Mouse (Mus musculus): ENCODE data around the gene Susd6.

Susd6 gene

DNA sequence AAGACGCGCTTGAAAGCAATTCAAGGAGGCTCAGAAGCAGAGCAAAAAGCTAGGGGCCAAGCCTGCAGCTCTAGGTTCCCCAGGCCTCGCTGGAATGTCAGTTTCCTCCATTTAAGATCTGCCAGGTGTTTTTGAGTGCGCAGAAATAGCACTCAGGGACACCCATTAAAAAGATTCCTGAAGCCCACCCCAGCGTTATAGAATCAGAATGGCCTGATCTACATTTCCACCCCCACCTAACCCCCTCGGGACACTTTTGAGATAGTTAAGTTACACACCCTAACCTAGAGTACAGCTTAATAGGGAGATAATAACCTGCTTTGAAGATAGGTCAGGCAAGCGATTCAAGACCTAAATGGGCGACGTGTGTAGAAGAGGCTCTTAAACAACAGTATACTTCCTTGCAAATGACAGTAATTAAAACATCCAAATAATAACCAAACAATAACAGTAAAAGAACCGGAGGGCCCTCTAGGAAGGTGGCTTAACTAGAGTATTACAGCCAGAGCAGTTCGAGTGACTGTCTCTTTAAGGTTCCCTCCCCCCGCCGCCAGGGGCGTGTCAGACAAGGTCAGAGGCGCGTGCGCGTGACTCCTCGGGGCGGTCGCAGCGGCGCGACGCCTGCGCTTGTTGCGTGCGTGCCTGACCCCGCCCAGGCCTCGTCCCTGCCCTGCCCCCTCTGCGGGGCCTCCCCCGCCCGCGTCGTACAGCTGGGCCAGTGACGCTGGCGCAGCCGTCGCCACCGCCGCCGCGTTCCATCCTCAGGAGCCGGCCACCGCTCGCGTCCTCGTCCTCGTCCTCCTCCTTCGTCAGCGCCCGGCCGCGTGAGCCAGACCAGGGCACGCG lies at the start of gene Susd6:
Susd6 (plus strand) TSS at position 662 of the 846 bp plus-strand sequence.
- peak; percentile 99 to 100 for DNase-seq

DNA sequence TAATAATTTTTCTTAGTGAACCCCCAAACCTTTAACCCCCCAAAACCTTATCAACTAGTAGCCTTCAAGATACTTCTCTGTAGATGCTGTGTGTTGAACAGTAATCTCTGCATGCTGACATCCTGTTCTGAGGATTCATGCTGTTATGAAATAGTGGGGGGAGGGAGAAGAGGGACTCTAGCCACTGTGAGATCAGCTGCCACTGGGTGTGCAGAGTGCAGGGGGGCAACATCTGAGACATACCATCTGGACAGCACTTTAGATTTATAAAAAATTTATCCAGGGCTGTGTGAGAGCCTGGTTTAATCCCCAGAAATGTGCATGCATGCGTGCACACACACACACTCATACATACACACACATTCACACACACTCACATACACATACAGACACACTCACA lies 45.7 kb upstream of the Susd6 start:
- DNase-seq, result no peak

DNA sequence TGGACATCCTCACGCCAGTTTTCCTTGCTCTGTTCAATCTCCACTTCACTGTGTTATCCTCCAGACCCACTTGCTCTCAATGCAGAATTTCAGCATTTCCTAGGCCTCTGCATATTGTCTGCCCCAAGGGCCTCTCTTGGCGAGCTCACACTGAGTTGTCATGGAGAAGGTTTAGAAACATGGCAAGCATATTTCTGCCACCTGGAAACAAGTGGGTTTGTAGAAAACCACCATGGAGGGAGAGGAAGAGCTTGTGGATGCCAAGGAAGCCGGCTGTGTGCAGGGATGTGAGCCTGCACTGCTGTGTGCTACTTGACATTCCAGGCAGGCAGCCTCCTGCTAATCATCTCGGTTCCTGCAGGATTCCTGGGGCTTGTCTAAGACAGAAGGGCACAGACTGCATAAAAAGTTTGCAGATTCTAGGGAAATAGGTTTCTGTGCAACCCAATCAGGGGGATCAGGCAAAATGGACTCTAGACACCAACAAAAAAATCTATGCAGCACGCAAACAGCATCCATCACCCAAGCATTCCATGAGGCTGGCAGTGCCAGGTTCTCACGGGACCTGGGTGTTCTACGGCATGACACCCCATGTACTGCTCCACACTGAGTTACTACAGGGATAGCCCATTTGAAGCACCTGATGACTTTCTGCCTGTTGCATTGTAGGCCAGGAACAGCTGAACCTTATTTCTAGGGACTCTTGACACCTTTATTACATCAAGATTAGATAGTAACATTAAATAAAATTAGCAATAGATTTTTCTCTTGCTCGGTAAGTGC lies 44.1 kb upstream of the Susd6 start:
- peak; percentile 44 to 59 for DNase-seq

DNA sequence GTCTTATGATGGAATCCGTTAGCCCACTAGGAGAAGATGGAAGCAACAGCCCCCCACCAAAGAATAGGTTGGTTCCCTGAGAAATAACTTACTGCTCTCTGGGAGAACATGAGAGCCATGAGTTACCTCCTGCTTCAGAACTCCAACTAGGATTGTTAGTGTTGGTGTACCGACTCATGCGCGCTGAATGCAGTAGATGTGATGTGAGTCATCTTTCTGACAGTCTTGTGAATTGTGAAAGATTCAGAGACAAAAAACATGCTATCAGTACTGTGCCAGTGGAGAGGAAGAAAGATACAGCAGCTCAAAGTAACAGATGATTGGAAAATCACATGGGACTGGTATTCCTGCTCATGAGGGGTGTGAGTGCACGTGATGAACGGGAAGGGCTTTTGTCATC lies 38.8 kb upstream of the Susd6 start:
- no peak for DNase-seq

DNA sequence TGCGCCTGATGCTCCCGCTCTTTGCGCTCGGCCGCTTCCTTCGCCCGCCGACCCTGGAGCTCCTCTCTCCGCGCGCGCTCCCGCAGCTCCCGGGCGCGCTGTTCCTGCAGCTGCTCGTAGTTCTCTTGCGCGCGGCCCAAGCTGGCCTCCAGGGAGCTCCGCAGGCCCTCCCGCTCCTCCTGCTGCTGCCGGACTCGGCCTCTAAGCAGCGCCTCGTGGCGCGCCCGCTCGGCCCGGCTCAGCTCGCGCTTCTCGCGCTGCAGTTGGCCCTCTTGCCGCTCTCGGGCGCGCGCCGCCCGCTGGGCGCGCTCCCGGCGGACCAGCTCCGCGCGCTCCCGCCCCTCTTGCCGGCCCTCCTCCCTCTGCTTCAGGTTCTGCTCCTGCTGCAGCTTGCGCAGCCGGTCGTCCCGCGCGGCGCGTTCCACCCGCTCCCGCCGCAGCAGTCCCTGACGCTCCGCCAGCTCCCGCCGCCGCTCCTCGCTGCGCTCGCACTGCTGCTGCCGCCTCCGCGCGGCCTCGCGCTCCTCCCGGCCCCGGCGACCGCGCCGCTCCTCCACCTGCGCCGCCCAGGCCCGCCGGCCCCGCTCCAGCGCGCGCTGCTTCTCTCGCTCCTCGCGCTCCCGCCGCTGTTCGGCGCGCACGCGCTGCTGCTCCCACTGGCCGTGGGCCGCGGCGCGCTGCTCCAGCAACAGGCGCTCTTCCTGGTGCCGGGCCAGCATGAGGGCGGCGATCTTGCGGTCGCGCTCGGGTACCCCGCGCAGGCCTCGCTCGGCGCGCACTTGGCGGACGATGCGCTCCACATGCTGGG lies 32.4 kb upstream of the Susd6 start:
- peak; percentile 69 to 72 for DNase-seq

- peak; percentile 47 to 54 for DNase-seq
These were observed 31.5 kb upstream of the Susd6 start for GRCm38 (mm10) chr12:80758559-80759386.

DNA sequence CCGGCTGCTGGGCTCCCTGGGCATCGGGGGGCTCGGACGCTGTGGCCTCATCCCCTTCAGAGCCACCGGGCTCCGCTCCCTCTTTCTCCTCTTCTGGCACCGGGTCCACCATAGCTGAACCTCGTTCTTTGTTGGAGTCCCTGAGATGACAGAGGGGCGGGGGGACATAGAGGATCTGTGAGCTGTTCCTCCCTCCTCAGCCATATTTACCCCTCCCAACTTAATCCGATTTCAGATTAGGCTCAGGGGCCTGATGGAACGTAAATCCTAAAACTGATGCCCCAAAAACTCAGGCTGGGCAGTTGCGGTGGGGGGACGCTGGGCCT lies 31.0 kb upstream of the Susd6 start:
- no peak for DNase-seq

DNA sequence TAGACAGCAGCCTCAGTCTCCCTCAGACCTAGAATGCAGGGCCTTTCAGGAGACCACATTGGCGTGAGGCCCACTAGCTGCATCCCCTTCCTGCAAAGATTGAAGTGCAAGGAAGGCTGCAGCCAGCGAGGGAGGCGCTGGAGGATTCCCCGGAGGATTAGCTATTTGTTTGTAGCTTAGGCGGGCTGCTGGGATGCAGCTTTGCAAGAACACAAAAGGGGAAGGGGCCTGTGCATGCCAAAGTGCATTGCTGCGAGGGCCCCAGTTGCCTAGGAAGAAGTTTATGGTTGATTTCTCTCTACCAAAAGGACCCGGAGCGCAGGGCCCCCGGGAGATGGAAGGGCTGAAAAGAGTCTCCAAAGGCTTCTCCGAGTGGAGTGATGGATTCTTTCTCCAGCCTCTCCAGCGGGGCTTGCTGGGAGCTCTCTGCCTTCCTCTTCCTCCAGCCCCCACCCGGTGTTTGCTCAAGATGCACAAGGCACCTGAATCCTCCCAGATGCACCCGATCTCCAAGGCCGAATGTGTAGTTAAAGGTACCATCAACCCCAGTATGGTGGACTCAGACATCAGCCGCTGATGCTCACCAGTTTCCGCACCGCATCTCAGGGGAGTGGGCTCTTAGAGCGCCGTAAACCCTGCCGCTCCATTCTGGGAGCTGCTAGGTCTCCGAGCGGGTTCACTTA lies 30.5 kb upstream of the Susd6 start:
- DNase-seq, result peak; percentile 76 to 77

DNA sequence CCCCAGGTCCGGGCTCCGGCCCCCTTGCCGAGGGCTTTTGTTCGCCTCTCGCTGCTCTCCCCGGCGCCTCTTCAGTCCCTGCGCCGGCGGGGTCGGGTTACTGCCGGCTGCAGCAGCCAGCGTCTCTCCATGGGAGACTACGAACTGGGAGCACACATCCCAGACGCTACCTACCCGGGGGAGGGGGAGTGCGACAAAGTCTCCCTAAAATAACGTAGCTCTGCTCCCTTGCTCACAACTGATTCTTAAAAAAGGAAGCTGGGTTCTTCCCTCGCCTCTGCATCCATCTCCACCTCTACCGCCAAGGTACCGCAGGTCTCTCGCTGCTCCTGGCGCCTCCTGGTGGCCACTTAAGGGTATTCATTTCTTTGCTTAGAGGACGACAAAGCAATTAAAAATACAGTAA lies 29.9 kb upstream of the Susd6 start, which contains the start of gene Ccdc177:
Ccdc177 (minus strand) TSS at position 292 of the 406 bp plus-strand sequence.
- DNase-seq, result peak; percentile 95 to 96

- DNase-seq, result no peak
These were observed 27.3 kb upstream of the Susd6 start for GRCm38 (mm10) chr12:80762982-80763381.

DNA sequence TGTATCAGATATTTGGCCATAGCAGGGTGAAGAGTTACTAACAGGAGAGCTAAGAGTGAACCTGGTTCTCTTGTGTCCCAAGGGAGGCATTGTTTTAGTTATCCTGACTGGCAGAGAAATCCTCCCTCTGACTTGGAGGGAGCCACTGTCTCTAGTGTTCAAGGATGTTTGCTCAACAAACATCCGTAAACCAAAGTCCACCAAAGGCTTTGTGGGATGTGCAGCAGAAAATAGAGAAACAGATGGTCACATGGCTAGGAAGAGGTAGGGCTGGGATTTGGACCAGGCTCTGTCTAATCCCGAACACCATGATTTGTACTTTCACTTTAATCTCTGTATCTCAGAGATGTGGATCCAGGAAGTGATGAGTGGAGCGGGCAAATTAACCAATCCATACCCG lies 26.2 kb upstream of the Susd6 start:
- DNase-seq, result no peak

- peak; percentile 91 to 93 for DNase-seq
These were observed 20.6 kb upstream of the Susd6 start for GRCm38 (mm10) chr12:80769697-80770096.

GRCm38 (mm10) chr12:80774786-80775185 lies 15.5 kb upstream of the Susd6 start:
- no peak for DNase-seq

DNA sequence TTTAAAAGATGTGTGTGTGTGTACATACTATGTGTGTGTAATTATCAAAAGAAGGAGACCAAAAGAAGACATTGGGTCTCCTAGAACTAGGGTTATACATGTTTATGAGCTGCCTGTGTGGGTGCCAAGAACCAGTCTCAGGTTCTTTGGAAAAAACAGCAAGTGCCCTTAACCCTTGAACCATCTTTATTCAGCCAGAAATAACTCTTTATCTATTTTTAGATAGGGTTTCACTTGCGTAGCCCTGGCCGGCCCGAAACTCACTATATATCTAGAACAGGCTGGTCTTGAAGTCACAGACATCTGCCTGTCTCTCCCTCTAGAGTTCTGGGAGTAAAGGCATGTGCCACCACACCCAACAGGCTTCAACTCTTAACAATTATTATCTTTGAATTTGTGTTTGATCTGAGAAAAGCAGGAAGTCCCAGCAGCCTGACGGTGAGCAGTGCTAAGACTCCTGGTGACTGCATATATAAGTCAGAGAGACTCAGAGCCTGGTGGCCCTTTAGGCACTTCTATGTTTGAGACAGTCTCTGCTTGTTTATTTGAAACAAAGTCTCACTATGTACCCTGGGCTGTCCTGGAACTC lies 14.2 kb upstream of the Susd6 start:
- no peak for DNase-seq

- DNase-seq, result no peak
These were observed 11.9 kb upstream of the Susd6 start for GRCm38 (mm10) chr12:80778188-80778936.

GRCm38 (mm10) chr12:80779760-80780159 lies 10.6 kb upstream of the Susd6 start:
- DNase-seq, result no peak

DNA sequence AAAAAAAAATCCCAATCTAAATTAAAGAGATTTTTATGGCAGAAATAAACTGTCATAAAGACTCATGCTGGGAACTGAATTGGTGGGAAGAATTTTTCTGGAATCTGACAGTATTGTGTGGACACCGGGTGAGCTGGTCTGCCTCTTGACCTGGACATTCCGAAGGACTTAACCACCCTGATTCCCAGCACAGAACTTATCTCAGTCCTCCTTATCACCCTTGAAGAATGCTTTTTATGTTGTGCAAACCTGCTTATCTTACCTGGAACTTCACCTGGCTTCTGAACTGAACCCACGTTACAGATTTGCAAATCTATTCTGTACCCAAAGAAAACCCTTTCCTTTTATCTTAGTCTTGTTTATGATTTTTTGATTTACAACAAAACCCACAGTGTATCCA lies 8.1 kb upstream of the Susd6 start:
- DNase-seq, result no peak

DNA sequence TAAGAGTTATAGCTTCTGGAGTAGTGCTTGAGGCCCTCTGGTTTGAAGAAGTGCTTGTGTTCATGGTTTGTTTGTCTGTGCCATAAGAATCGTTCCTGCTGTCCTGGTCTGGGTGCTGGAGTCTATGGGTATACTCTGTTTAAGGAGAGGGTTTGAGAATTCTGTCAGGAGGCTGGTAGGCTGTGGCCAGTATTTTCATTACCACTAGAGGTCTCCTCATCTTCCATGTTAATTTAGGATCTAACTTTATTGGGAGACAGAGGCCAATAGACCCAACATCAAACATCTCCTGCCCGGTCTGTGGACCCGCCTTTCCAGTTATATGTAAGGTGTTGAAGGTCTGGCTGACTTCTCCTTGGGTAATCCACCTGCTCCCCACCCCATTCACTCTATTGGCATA lies 7.4 kb upstream of the Susd6 start:
- peak in 1 of 2 experiments; percentile 45 for DNase-seq

- DNase-seq, result peak; percentile 90 to 92
These were observed 6.4 kb upstream of the Susd6 start for GRCm38 (mm10) chr12:80783889-80784288.

GRCm38 (mm10) chr12:80785005-80785404 lies 5.3 kb upstream of the Susd6 start:
- DNase-seq, result no peak
